Mouse (Mus musculus): ENCODE data around the gene Ihh. TPM values are rescaled to one million over a fixed set of nuclear protein-coding genes. Genes with fewer than 3 reads are reported as not detected.

Gene Ihh
- polyA plus RNA-seq (2012; ENCODE audit: insufficient read depth, low replicate concordance), result 0.10 TPM in 1 of 2 replicates, not detected in the other

DNA sequence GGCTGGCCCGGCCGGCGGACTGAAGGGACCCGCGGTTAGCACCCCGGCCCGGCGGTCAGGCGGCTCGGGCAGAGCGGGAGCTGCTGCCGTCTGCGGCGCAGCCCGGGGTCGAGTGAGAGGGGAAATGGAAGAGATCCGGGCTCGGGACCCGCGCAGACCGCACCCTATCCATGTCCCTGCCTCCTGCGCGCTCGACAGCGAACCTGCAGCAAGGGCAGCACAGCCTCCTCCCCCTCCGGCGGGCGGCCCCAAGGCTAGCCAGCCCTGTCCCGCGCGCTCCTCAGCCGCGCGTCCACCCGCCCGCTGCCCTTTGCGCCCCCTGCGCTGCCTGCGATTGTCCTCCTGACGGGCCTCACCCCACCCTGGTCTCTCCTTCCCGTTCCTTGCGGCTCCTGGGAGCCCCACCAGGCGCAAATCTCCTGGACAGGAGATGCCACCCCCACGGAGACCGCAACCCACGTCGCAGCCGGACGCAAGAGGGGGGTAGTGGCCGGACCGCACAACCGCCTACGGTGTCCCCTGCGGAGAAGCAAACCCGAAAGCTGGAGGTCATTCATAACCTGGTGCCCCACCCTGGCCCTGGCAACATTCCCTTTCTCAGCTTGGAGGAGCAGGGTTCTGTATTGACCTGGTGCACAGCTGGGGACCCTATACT, at the start of gene Ihh:
Gene Ihh (minus strand): TSS at position 117 of the 655 bp plus-strand sequence.
- peaks cover 35% of the 10 kb centered on the region for H3K4me1 ChIP-seq
- no peak within 1 kb of the TSS for H3K4me3 ChIP-seq (replicated peaks)
- H3K9me3 ChIP-seq, result no peaks in the 10 kb centered on the region
- TF ChIP-seq GATA1 (IDR thresholded peaks at IDR 0.05; ENCODE audit: borderline replicate concordance, low read length) (no peak), FLI1 (IDR thresholded peaks at IDR 0.05; ENCODE audit: low read length) (no peak)
- peaks cover 90% of the 10 kb centered on the region for H3K27me3 ChIP-seq (replicated peaks)
- H3K36me3 ChIP-seq (replicated peaks; ENCODE audit: low read length), result no peaks in the 10 kb centered on the region

DNA sequence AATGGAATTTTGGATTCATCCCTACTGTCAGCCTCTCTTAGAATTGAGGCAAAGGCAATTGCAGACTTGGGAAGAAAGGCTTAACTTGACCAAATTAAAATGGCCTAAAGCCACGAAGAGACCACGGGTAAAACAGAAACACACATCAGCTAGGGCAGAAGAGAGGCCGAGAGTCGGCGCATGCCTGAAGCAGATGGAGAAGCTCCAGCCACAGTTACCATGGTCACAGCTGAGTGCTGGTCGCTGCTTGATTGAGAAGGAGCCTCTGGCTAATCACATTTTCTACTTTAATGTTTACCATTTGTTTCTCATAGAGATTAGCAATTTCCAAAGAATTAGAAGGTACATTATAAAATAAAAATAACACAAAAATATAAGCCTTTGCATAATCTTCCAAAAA, 49.7 kb upstream of the Ihh start:
- Histone ChIP-seq H3K9me3 (no peaks in the 10 kb centered on the region), H3K4me1 (peaks cover 5% of the 10 kb centered on the region; the same call in 1 of the 2 replicates), H3K36me3 (replicated peaks; ENCODE audit: low read length) (no peaks in the 10 kb centered on the region), H3K4me3 (replicated peaks) (no peak overlapping the region), H3K27me3 (replicated peaks) (peaks cover 16% of the 10 kb centered on the region)
- TF ChIP-seq FLI1 (IDR thresholded peaks at IDR 0.05; ENCODE audit: low read length) (no peak), GATA1 (IDR thresholded peaks at IDR 0.05; ENCODE audit: borderline replicate concordance, low read length) (no peak)

DNA sequence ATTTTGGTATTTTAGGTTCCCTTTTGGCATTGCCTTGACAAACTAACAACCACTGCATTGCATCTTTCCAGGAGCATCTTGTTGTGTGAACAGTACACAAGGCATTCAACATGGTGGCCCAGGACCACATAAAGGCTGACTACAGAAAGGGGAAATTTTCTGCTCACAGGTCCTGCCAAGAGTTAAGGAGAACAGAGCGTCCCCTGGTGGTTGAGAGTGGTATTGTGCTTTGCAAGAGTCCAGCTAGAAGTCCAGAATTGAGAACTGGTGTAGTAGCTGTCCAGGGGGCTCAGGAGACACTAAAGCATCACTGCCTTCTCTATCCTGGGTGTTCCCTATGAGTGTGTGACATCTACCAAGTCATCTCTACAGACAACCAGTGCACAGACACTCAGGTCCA, 49.0 kb upstream of the Ihh start:
- Histone ChIP-seq H3K27me3 (replicated peaks) (peaks cover 13% of the 10 kb centered on the region), H3K36me3 (replicated peaks; ENCODE audit: low read length) (no peaks in the 10 kb centered on the region), H3K4me3 (replicated peaks) (no peak overlapping the region), H3K9me3 (no peaks in the 10 kb centered on the region), H3K4me1 (peaks cover 5% of the 10 kb centered on the region; the same call in 1 of the 2 replicates)
- TF ChIP-seq GATA1 (IDR thresholded peaks at IDR 0.05; ENCODE audit: borderline replicate concordance, low read length) (no peak), FLI1 (IDR thresholded peaks at IDR 0.05; ENCODE audit: low read length) (no peak)

DNA sequence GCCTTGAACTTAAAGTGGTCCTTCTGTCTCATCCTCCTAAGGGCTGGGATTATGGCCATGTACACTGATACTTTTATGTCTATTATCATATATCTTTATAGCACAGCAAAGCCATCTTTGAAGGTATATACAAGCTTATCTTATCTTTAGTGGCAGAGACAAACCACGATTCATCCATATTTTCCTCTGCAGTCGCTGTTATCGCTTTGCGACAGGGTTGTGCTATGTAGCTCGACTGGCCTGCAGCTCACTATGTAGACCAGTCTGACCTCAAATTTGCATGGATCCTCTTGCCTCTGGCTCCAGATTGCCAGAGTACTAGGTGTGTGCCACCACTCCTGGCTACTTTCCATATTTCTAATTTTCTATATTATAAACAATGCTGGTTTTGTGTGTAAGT, 47.7 kb upstream of the Ihh start:
- Histone ChIP-seq H3K4me3 (replicated peaks) (no peak overlapping the region), H3K36me3 (replicated peaks; ENCODE audit: low read length) (no peaks in the 10 kb centered on the region), H3K4me1 (peaks cover 5% of the 10 kb centered on the region; the same call in 1 of the 2 replicates), H3K27me3 (replicated peaks) (peaks cover 10% of the 10 kb centered on the region), H3K9me3 (no peaks in the 10 kb centered on the region)
- TF ChIP-seq GATA1 (IDR thresholded peaks at IDR 0.05; ENCODE audit: borderline replicate concordance, low read length), result no peak

DNA sequence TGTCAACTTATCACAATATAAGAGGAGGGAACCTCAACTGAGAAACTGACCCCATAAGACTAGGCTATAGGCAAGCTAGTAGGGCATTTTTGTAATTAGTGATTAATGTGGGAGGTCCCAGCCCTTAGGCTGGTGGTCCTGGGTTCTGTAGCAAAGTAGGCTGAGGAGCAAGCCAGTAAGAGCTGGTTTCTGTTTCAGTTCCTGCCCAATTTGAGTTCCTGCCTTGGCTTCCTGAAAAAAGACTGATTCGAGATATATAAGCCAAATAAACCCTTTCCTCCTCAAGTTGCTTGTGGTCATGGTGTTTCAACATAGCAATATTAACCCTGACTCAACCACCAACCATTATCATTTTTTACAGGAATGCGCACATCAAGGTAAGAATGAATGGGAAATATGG, 45.8 kb upstream of the Ihh start:
- H3K4me1 ChIP-seq, result peaks cover 5% of the 10 kb centered on the region; the same call in 1 of the 2 replicates
- no peak for TF ChIP-seq GATA1 (IDR thresholded peaks at IDR 0.05; ENCODE audit: borderline replicate concordance, low read length)
- no peak for TF ChIP-seq FLI1 (IDR thresholded peaks at IDR 0.05; ENCODE audit: low read length)
- H3K9me3 ChIP-seq, result no peaks in the 10 kb centered on the region
- H3K27me3 ChIP-seq (replicated peaks), result peaks cover 5% of the 10 kb centered on the region
- no peaks in the 10 kb centered on the region for H3K36me3 ChIP-seq (replicated peaks; ENCODE audit: low read length)
- no peak overlapping the region for H3K4me3 ChIP-seq (replicated peaks)

DNA sequence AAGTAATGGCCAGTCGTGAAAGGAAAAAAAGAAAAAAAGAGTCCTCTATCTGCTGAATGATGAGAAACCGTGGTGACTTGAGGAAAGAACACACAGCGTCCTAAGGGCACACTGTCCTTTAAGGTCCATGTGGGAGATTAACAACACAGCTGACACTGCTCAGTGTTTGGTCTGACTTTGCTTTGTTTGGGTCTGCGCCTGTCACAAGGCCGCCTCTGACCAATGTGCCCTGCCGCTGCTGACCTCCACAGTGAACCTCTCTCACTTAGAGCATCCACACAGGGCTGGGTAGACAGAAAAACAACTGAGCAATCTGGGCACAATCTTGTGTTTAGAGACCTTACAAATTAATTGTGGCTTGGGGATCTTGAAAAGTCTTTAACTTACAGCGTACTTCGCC, 25.5 kb upstream of the Ihh start:
- no peak for TF ChIP-seq GATA1 (IDR thresholded peaks at IDR 0.05; ENCODE audit: borderline replicate concordance, low read length)
- no peak for TF ChIP-seq FLI1 (IDR thresholded peaks at IDR 0.05; ENCODE audit: low read length)
- H3K4me3 ChIP-seq (replicated peaks), result no peak overlapping the region
- H3K27me3 ChIP-seq (replicated peaks), result peaks cover 22% of the 10 kb centered on the region
- H3K9me3 ChIP-seq, result no peaks in the 10 kb centered on the region
- H3K4me1 ChIP-seq, result no peaks in the 10 kb centered on the region
- no peaks in the 10 kb centered on the region for H3K36me3 ChIP-seq (replicated peaks; ENCODE audit: low read length)

DNA sequence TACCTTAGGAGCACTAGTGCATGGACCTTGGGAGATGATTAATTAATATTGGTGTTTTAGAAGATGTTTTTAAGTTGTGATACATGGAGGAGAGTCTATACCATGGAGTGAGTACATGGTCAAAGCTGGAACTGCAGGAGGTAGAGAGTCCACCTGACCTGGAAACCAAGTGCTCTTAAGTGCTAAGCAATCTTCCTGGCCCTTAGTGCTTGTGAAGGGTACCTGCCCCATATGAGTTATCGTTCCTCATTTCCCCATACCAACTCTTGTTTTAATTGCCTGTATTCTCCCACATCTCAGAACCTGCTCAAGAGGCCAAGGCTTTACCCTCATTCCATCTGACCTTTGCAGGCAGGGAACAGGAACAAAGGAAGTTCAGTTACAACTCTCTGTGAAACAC, 24.5 kb upstream of the Ihh start:
- H3K36me3 ChIP-seq (replicated peaks; ENCODE audit: low read length), result no peaks in the 10 kb centered on the region
- TF ChIP-seq FLI1 (IDR thresholded peaks at IDR 0.05; ENCODE audit: low read length), result no peak
- TF ChIP-seq GATA1 (IDR thresholded peaks at IDR 0.05; ENCODE audit: borderline replicate concordance, low read length), result no peak
- H3K4me1 ChIP-seq, result no peaks in the 10 kb centered on the region
- peaks cover 28% of the 10 kb centered on the region for H3K27me3 ChIP-seq (replicated peaks)
- H3K9me3 ChIP-seq, result no peaks in the 10 kb centered on the region
- no peak overlapping the region for H3K4me3 ChIP-seq (replicated peaks)

DNA sequence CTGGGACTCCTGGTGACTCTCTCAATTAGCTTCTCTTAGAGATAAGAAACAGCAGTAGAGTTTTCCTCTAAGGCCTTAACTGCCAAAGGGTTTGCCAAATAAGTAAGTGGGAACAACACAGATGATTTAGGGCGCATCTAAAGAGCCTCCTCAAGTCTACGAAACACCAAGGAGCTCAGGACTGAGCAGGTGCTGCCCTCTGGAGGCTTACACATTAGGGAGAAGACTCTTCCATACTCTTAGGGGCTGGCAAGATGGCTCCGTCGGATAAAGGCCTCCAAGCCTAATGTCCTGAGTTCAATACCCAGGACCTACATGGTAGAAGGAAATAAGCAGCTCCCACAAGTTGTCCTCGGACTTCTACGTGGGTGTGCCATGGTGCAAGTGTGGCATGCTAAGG, 22.1 kb upstream of the Ihh start:
- H3K4me1 ChIP-seq, result peaks cover 10% of the 10 kb centered on the region
- no peaks in the 10 kb centered on the region for H3K9me3 ChIP-seq
- no peaks in the 10 kb centered on the region for H3K36me3 ChIP-seq (replicated peaks; ENCODE audit: low read length)
- peaks cover 33% of the 10 kb centered on the region for H3K27me3 ChIP-seq (replicated peaks)
- no peak for TF ChIP-seq FLI1 (IDR thresholded peaks at IDR 0.05; ENCODE audit: low read length)
- TF ChIP-seq GATA1 (IDR thresholded peaks at IDR 0.05; ENCODE audit: borderline replicate concordance, low read length), result no peak
- H3K4me3 ChIP-seq (replicated peaks), result no peak overlapping the region

DNA sequence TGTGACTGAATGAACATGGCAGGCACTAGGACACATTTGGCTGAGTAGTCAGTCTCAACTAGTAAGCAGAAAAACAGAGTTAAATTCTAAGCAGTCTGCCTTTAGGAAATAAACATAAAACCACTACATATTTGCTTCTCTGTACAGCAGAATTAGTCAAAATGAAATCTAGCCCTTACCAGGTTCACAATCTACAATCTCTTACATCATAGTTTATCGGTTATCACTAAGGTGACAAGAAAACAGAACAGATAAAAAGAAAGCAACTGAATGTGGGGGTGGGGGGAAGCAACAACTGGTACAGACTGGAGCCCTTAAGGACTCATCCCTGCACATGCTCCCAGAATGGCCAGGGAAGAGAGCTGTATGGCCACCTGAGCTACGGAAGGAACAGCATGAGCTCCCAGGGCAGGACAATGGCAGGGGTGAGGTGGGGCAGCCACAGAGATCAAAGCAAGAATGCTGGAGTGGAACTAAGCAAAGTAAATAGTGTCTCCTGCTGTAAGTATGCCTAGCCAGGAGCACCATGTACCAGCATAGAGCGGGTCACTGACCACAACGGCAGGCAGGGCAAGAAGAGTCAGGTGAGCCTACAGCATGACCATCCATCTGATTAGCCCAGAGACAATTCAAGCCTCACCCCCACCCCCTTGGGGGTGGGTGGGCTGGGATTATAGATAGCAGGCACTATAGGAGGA, 20.0 kb upstream of the Ihh start:
- TF ChIP-seq FLI1 (IDR thresholded peaks at IDR 0.05; ENCODE audit: low read length), result no peak
- no peak for TF ChIP-seq GATA1 (IDR thresholded peaks at IDR 0.05; ENCODE audit: borderline replicate concordance, low read length)
- no peaks in the 10 kb centered on the region for H3K9me3 ChIP-seq
- H3K4me1 ChIP-seq, result peaks cover 17% of the 10 kb centered on the region
- H3K4me3 ChIP-seq (replicated peaks), result no peak overlapping the region
- H3K36me3 ChIP-seq (replicated peaks; ENCODE audit: low read length), result no peaks in the 10 kb centered on the region
- peaks cover 34% of the 10 kb centered on the region for H3K27me3 ChIP-seq (replicated peaks)

DNA sequence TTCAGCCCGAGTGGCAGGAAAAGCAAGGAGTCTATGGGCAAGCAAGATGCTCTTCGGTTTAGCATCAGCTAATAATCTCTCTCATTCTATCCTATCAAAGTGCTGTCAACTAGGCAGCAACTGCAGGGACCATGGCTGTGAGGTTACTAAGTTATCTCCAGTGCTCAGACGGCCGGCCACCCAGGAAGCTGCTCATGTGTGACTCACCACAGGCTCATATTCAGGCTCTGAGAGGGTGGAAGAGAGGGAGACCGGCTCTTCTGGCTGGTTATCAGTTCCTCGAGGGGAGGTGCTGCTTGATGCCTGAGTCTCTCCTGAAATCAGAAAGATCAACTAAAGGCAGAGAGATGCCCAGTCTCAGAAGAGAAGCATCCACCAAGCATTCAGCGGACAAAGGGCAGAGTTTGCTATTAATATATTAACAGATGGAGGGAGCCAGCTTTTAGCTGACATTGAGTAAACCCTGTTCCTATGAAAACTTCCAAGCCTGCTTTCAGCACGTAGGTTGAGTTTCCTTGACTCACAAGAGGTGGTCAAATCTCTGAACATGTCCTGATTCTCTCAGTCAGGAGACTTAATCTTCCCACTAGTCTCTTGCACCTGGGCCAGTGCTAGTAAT, 16.6 kb upstream of the Ihh start:
- no peaks in the 10 kb centered on the region for H3K36me3 ChIP-seq (replicated peaks; ENCODE audit: low read length)
- H3K4me1 ChIP-seq, result peaks cover 17% of the 10 kb centered on the region
- H3K4me3 ChIP-seq (replicated peaks), result no peak overlapping the region
- peaks cover 41% of the 10 kb centered on the region for H3K27me3 ChIP-seq (replicated peaks)
- H3K9me3 ChIP-seq, result no peaks in the 10 kb centered on the region
- no peak for TF ChIP-seq GATA1 (IDR thresholded peaks at IDR 0.05; ENCODE audit: borderline replicate concordance, low read length)
- no peak for TF ChIP-seq FLI1 (IDR thresholded peaks at IDR 0.05; ENCODE audit: low read length)
